Mouse (Mus musculus): Measurements from ENCODE around the gene Hrct1.

DNA sequence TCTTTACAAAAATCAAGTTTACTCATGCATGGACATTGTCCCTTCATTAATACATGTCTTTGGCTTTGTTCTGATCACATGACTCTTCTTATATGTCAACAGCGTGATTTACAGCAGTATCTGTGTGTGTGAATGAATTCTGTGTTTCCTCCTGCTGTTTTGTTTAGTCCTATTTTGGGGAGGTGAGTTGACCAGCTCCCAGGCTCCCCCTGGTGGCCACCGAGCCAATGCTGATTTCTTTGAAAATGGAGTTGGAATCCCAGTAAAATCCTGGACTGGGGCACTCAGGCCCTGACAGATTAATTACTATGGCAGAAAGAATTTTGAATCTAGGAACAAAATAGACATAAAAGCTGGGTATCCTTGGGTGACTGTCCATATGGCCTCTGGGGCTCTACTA lies 15.2 kb upstream of the Hrct1 start:
- TF ChIP-seq CTCF (IDR thresholded peaks at IDR 0.05; ENCODE audit: low read depth, low read length) (peak; percentile 63), GATA1 (IDR thresholded peaks at IDR 0.05; ENCODE audit: borderline replicate concordance, low read length) (no peak), GATA2 (IDR thresholded peaks at IDR 0.05; ENCODE audit: borderline replicate concordance, low read depth, low read length) (no peak), TAL1 (conservative IDR thresholded peaks at IDR 0.05; ENCODE audit: low read depth, low read length) (no peak)
